Mouse (Mus musculus) MEL (cell line): ENCODE data around the gene AC109138.7. TPM values are rescaled to one million over a fixed set of nuclear protein-coding genes. Genes with fewer than 3 reads are reported as not detected.

ENCODE experiments used
- DNase-seq: peaks from one replicate; pipeline ENCODE4 v3.0.0; 2011; ENCODE audit warnings: low read depth, low spot score
- H3K27ac ChIP-seq: 2 replicates; pipeline ENCODE4 v1.5.1; 2012; ENCODE audit warnings: low read depth, mild to moderate bottlenecking, control low read depth, low read length, moderate library complexity; ENCODE audit not compliant: control insufficient read depth
- H3K27me3 ChIP-seq, 2 experiments: fragments of 150-350 bp in 1 of 2; sonication (generic) in 1 of 2; 2 replicates each; pipeline ENCODE4 v1.6.1; 2012; ENCODE audit warnings: low read length in 2 of 2, mild to moderate bottlenecking in 2 of 2, improper control_type of control experiment in 1 of 2, moderate library complexity in 1 of 2; ENCODE audit not compliant: insufficient read depth in 2 of 2, control insufficient read depth in 1 of 2
- H3K36me3 ChIP-seq, 2 experiments: 2 replicates each; pipeline ENCODE4 v1.6.1; 2012 to 2014; ENCODE audit warnings: low read length in 2 of 2, improper control_type of control experiment in 1 of 2, inconsistent platforms in 1 of 2, mild to moderate bottlenecking in 1 of 2; ENCODE audit not compliant: insufficient read depth in 2 of 2, control insufficient read depth in 1 of 2
- H3K4me1 ChIP-seq, 2 experiments: fragments of 150-350 bp in 1 of 2; sonication (generic) in 1 of 2; 2 replicates each; pipeline ENCODE4 v1.6.1; 2012; ENCODE audit warnings: low read length in 2 of 2, improper control_type of control experiment in 1 of 2, mild to moderate bottlenecking in 1 of 2; ENCODE audit not compliant: insufficient read depth in 2 of 2, control insufficient read depth in 1 of 2
- H3K4me3 ChIP-seq, 2 experiments: fragments of 150-350 bp in 1 of 2; sonication (generic) in 1 of 2; 2 replicates each; pipeline ENCODE4 v1.5.1; 2012; ENCODE audit warnings: low read depth in 2 of 2, low read length in 2 of 2, mild to moderate bottlenecking in 2 of 2, moderate library complexity in 2 of 2, control low read depth in 1 of 2, improper control_type of control experiment in 1 of 2; ENCODE audit not compliant: control insufficient read depth in 1 of 2, insufficient read depth in 1 of 2
- H3K79me2 ChIP-seq: 2 replicates; pipeline ENCODE4 v1.6.1; 2012; ENCODE audit warnings: mild to moderate bottlenecking, low read length, moderate library complexity; ENCODE audit not compliant: control insufficient read depth, poor library complexity, insufficient read depth
- H3K9ac ChIP-seq: 2 replicates; pipeline ENCODE4 v1.6.1; 2012; ENCODE audit warnings: low read depth, mild to moderate bottlenecking, control low read depth, low read length, moderate library complexity; ENCODE audit not compliant: control insufficient read depth, poor library complexity, severe bottlenecking
- H3K9me3 ChIP-seq: fragments of 150-350 bp; sonication (generic); replicated peaks from 2 replicates; pipeline ENCODE4 v1.6.1; 2012; ENCODE audit warnings: mild to moderate bottlenecking, low read length, improper control_type of control experiment, moderate library complexity; ENCODE audit not compliant: insufficient read depth
- ETS1 ChIP-seq: IDR thresholded peaks from 2 replicates; pipeline ENCODE4 v1.6.1; 2012; ENCODE audit warnings: low read depth, mild to moderate bottlenecking, inconsistent platforms, low read length, improper control_type of control experiment, moderate library complexity
- HCFC1 ChIP-seq: IDR thresholded peaks from 2 replicates; pipeline ENCODE4 v1.6.1; 2012; ENCODE audit warnings: low read depth, mild to moderate bottlenecking, inconsistent platforms, low read length, improper control_type of control experiment, moderate library complexity
- MEF2A ChIP-seq: IDR thresholded peaks from 2 replicates; pipeline ENCODE4 v1.6.1; 2014; ENCODE audit warnings: low read depth, mild to moderate bottlenecking, inconsistent platforms, low read length, improper control_type of control experiment; ENCODE audit not compliant: poor library complexity, insufficient replicate concordance, severe bottlenecking; ENCODE audit errors: extremely low read depth
- POLR2AphosphoS2 ChIP-seq: IDR thresholded peaks from 2 replicates; pipeline ENCODE4 v1.6.1; 2011; ENCODE audit warnings: low read length, improper control_type of control experiment
- RAD21 ChIP-seq: IDR thresholded peaks from 2 replicates; pipeline ENCODE4 v1.6.1; 2011; ENCODE audit warnings: mild to moderate bottlenecking, low read depth, low read length, improper control_type of control experiment
- UBTF ChIP-seq: IDR thresholded peaks from 2 replicates; pipeline ENCODE4 v1.6.1; 2012; ENCODE audit warnings: low read depth, mild to moderate bottlenecking, inconsistent platforms, low read length, improper control_type of control experiment, moderate library complexity, borderline replicate concordance; ENCODE audit not compliant: insufficient read depth
- ZKSCAN1 ChIP-seq: IDR thresholded peaks from 2 replicates; pipeline ENCODE4 v1.6.1; 2012; ENCODE audit warnings: low read depth, mild to moderate bottlenecking, inconsistent platforms, low read length, improper control_type of control experiment, moderate library complexity
- polyA plus RNA-seq, 2 experiments: library from polyadenylated mRNA; stranded (reverse) in 1 of 2; unstranded in 1 of 2; fragments of >175 nt in 1 of 2; fragments of >200 nt in 1 of 2; gene quantifications; 2 replicates each; pipeline versions ENCODE4 v1.2.1 to v1.2.4; 2012; ENCODE audit warnings: low replicate concordance in 2 of 2, low read depth in 1 of 2; ENCODE audit not compliant: insufficient read length in 2 of 2, insufficient read depth in 1 of 2, missing spikeins in 1 of 2
- total RNA-seq: library from RNA; depleted of rRNA; stranded (reverse); fragments of 300-350 nt; gene quantifications from 2 replicates; pipeline ENCODE4 v1.2.3, GENCODE M21; 2012

AC109138.7 gene
- total and polyA plus RNA-seq, 3 experiments, result not detected

GRCm38 (mm10) chr19:4217855-4218254 lies 3.7 kb downstream of the AC109138.7 start:
- TF ChIP-seq UBTF (no peak), POLR2AphosphoS2 (no peak)
- TF ChIP-seq, all 39 proteins: peak for 0
- Histone ChIP-seq H3K36me3 (peaks cover 0 to 39% of the 10 kb centered on the region in 2 experiments; a peak in 2 of 4 replicates), H3K4me3 (no peak overlapping the region), H3K79me2 (peaks cover 2% of the 10 kb centered on the region; the same call in 1 of the 2 replicates), H3K27ac (no peak overlapping the region), H3K27me3 (peaks cover 10 to 16% of the 10 kb centered on the region in 2 experiments), H3K4me1 (peaks cover 16 to 44% of the 10 kb centered on the region in 2 experiments), H3K9ac (no peak overlapping the region), H3K9me3 (no peaks in the 10 kb centered on the region)
- no peak for DNase-seq

GRCm38 (mm10) chr19:4218293-4218692 lies 4.1 kb downstream of the AC109138.7 start:
- peaks cover 16 to 43% of the 10 kb centered on the region in 2 experiments for H3K4me1 ChIP-seq

DNA sequence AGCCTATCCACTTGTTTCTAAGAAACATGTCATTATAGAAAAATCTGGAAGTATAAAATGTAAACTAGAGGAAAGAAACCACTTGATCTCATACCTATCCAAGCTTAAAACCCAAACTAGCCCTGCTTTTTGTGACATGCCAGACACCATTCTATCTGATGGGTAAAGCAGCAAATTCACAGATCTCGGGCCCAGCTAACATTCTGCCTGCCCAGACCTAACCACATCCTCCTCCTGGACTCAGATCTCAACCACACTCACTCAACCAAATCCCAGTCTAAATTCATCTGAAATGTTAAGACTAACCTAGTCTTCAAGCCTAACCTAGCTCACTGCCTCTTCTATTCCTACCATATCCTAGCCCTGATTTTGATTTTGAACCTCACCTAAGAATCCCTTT lies 4.6 kb downstream of the AC109138.7 start:
- Histone ChIP-seq H3K27me3 (peaks cover 8 to 11% of the 10 kb centered on the region in 2 experiments), H3K9me3 (no peaks in the 10 kb centered on the region), H3K79me2 (peaks cover 2% of the 10 kb centered on the region; the same call in 1 of the 2 replicates), H3K36me3 (peaks cover 0 to 35% of the 10 kb centered on the region in 2 experiments; a peak in 2 of 4 replicates)
- no peak for DNase-seq
- TF ChIP-seq RAD21 (no peak), ZKSCAN1 (no peak)
- TF ChIP-seq, all 39 proteins: peak for 0
- H3K4me3 ChIP-seq, result no peak overlapping the region
- H3K9ac ChIP-seq, result no peak overlapping the region
- no peak overlapping the region for H3K27ac ChIP-seq
- H3K4me1 ChIP-seq, result peaks cover 16 to 38% of the 10 kb centered on the region in 2 experiments

More at GRCm38 (mm10) chr19:4218293-4218692, 4.1 kb downstream of the AC109138.7 start:
- peaks cover 0 to 37% of the 10 kb centered on the region in 2 experiments; a peak in 2 of 4 replicates for H3K36me3 ChIP-seq
- no peak overlapping the region for H3K9ac ChIP-seq
- no peaks in the 10 kb centered on the region for H3K9me3 ChIP-seq
- no peak overlapping the region for H3K27ac ChIP-seq
- no peak overlapping the region for H3K4me3 ChIP-seq
- H3K27me3 ChIP-seq, result peaks cover 10 to 16% of the 10 kb centered on the region in 2 experiments
- TF ChIP-seq HCFC1, result no peak
- TF ChIP-seq MEF2A, result no peak
- no peak for TF ChIP-seq ETS1
- DNase-seq, result no peak
- peaks cover 2% of the 10 kb centered on the region; the same call in 1 of the 2 replicates for H3K79me2 ChIP-seq
